Mouse (Mus musculus) forebrain, embryonic 10.5 days (tissue): ENCODE data around the gene Pax3. TPM values are rescaled to one million over a fixed set of nuclear protein-coding genes. Genes with fewer than 3 reads are reported as not detected.

Experiments
- DNase-seq: peaks from one replicate; pipeline ENCODE4 v3.0.0-alpha.2; 2017; ENCODE audit warnings: low spot score; ENCODE audit errors: extremely low spot score
- H3K27ac ChIP-seq: fragments of 300-500 bp; sonication (generic); 2 replicates; pipeline ENCODE4 v1.5.1; 2016; ENCODE audit warnings: mild to moderate bottlenecking
- H3K27me3 ChIP-seq: fragments of 300-500 bp; sonication (generic); 2 replicates; pipeline ENCODE4 v1.6.1; 2016; ENCODE audit warnings: mild to moderate bottlenecking; ENCODE audit not compliant: poor library complexity, severe bottlenecking
- H3K36me3 ChIP-seq: fragments of 300-500 bp; sonication (generic); replicated peaks from 2 replicates; pipeline ENCODE4 v1.6.1; 2016; ENCODE audit warnings: mild to moderate bottlenecking, moderate library complexity
- H3K4me1 ChIP-seq: fragments of 300-500 bp; sonication (generic); 2 replicates; pipeline ENCODE4 v1.6.1; 2016
- H3K4me3 ChIP-seq: fragments of 300-500 bp; sonication (generic); 2 replicates; pipeline ENCODE4 v1.5.1; 2016; ENCODE audit warnings: mild to moderate bottlenecking, moderate library complexity
- H3K9me3 ChIP-seq: fragments of 300-500 bp; sonication (generic); 2 replicates; pipeline ENCODE4 v1.6.1; 2016; ENCODE audit warnings: mild to moderate bottlenecking, moderate library complexity
- WGBS: fragments of 180-500 bp; shearing (Covaris S2); methylation state at CpG from one replicate; pipeline ENCODE4 v1.1.7; 2016; 5-methylcytosine and 5-hydroxymethylcytosine counted together
- polyA plus RNA-seq: library from polyadenylated mRNA; unstranded; fragments of >200 nt; fragmentation: Nextera tagmentation; extraction: Ambion mirVana; gene quantifications from 2 replicates; pipeline ENCODE4 v1.2.1, GENCODE M21; 2016

Gene Pax3
- polyA plus RNA-seq, 1 experiment from 2014 or later = 13.0 TPM

GRCm38 (mm10) chr1:78208281-78208814 is 11.4 kb upstream of the Pax3 start:
- Histone ChIP-seq H3K27me3 (peaks cover 100% of the 10 kb centered on the region), H3K9me3 (no peaks in the 10 kb centered on the region), H3K36me3 (no peaks in the 10 kb centered on the region), H3K4me3 (no peak overlapping the region), H3K27ac (no peak overlapping the region), H3K4me1 (peaks cover 8% of the 10 kb centered on the region)
- peak; percentile 18 for DNase-seq
- WGBS = 12% methylated on average over 9 of the region's 9 CpGs

GRCm38 (mm10) chr1:78204341-78204740 is 7.4 kb upstream of the Pax3 start:
- Histone ChIP-seq H3K9me3 (no peaks in the 10 kb centered on the region), H3K27me3 (peaks cover 100% of the 10 kb centered on the region), H3K36me3 (no peaks in the 10 kb centered on the region), H3K4me1 (peaks cover 33% of the 10 kb centered on the region), H3K27ac (no peak overlapping the region), H3K4me3 (0 out of 2 replicates have a peak overlapping the region, but pooled peaks have one; percentile 41)
- WGBS = 23% methylated on average over 4 of the region's 4 CpGs
- peak; percentile 30 for DNase-seq

- WGBS = under 1% methylated on average over 33 of the region's 33 CpGs
These were observed 6.8 kb upstream of the Pax3 start for GRCm38 (mm10) chr1:78203622-78204211.

GRCm38 (mm10) chr1:78203086-78203614 is 6.2 kb upstream of the Pax3 start:
- H3K27me3 ChIP-seq = peaks cover 100% of the 10 kb centered on the region

More at GRCm38 (mm10) chr1:78203622-78204211, 6.8 kb upstream of the Pax3 start:
- no peaks in the 10 kb centered on the region for H3K36me3 ChIP-seq
- no peak overlapping the region for H3K27ac ChIP-seq
- peak overlapping the region; percentile 41 for H3K4me3 ChIP-seq
- no peaks in the 10 kb centered on the region for H3K9me3 ChIP-seq
- H3K4me1 ChIP-seq = peaks cover 39% of the 10 kb centered on the region
- peaks cover 100% of the 10 kb centered on the region for H3K27me3 ChIP-seq
- DNase-seq = peak; percentile 57

GRCm38 (mm10) chr1:78202466-78203085 is 5.6 kb upstream of the Pax3 start:
- under 1% methylated on average over 23 of the region's 23 CpGs for WGBS
- Histone ChIP-seq H3K4me1 (peaks cover 50% of the 10 kb centered on the region), H3K4me3 (peak overlapping the region; percentile 41), H3K27ac (no peak overlapping the region), H3K27me3 (peaks cover 100% of the 10 kb centered on the region), H3K36me3 (no peaks in the 10 kb centered on the region), H3K9me3 (no peaks in the 10 kb centered on the region)
- peak; percentile 32 for DNase-seq

More at GRCm38 (mm10) chr1:78203086-78203614, 6.2 kb upstream of the Pax3 start:
- Histone ChIP-seq H3K36me3 (no peaks in the 10 kb centered on the region), H3K4me3 (peak overlapping the region; percentile 41), H3K4me1 (peaks cover 44% of the 10 kb centered on the region), H3K9me3 (no peaks in the 10 kb centered on the region), H3K27ac (no peak overlapping the region)
- DNase-seq = peak; percentile 39
- under 1% methylated on average over 14 of the region's 14 CpGs for WGBS

GRCm38 (mm10) chr1:78201251-78202010 is 4.5 kb upstream of the Pax3 start:
- H3K27ac ChIP-seq = peak overlapping the region; percentile 36; the same call in 1 of the 2 replicates
- H3K36me3 ChIP-seq = no peaks in the 10 kb centered on the region
- peaks cover 62% of the 10 kb centered on the region for H3K4me1 ChIP-seq
- peaks cover 100% of the 10 kb centered on the region for H3K27me3 ChIP-seq
- H3K4me3 ChIP-seq = peak overlapping the region; percentile 27
- no peak for DNase-seq
- WGBS = 1% methylated on average over 28 of the region's 28 CpGs
- H3K9me3 ChIP-seq = no peaks in the 10 kb centered on the region

GRCm38 (mm10) chr1:78200191-78200590 is 3.3 kb upstream of the Pax3 start:
- under 1% methylated on average over 15 of the region's 15 CpGs for WGBS
- Histone ChIP-seq H3K36me3 (no peaks in the 10 kb centered on the region), H3K4me3 (no peak overlapping the region), H3K27ac (no peak overlapping the region), H3K4me1 (peaks cover 70% of the 10 kb centered on the region), H3K27me3 (peaks cover 100% of the 10 kb centered on the region), H3K9me3 (no peaks in the 10 kb centered on the region)
- peak; percentile 64 for DNase-seq

GRCm38 (mm10) chr1:78199221-78199620 is 2.3 kb upstream of the Pax3 start:
- no peak overlapping the region for H3K27ac ChIP-seq
- peaks cover 100% of the 10 kb centered on the region for H3K27me3 ChIP-seq
- no peaks in the 10 kb centered on the region for H3K36me3 ChIP-seq
- no peak for DNase-seq
- H3K4me3 ChIP-seq = no peak overlapping the region
- no peaks in the 10 kb centered on the region for H3K9me3 ChIP-seq
- H3K4me1 ChIP-seq = peaks cover 73% of the 10 kb centered on the region
- 3% methylated on average over 9 of the region's 9 CpGs for WGBS

- no peak for DNase-seq
- H3K36me3 ChIP-seq = no peaks in the 10 kb centered on the region
- WGBS = under 1% methylated on average over 9 of the region's 9 CpGs
- peaks cover 100% of the 10 kb centered on the region for H3K27me3 ChIP-seq
- 0 out of 2 replicates have a peak overlapping the region, but pooled peaks have one; percentile 4 for H3K4me3 ChIP-seq
- peaks cover 71% of the 10 kb centered on the region for H3K4me1 ChIP-seq
- 0 out of 2 replicates have a peak overlapping the region, but pooled peaks have one; percentile 20 for H3K27ac ChIP-seq
- H3K9me3 ChIP-seq = no peaks in the 10 kb centered on the region
These were observed 1.5 kb upstream of the Pax3 start for GRCm38 (mm10) chr1:78198319-78198940.

GRCm38 (mm10) chr1:78197351-78198234 is 659 bp upstream of the Pax3 start:
- no peak for DNase-seq
- Histone ChIP-seq H3K9me3 (no peaks in the 10 kb centered on the region), H3K27ac (peak overlapping the region; percentile 85; the same call in 1 of the 2 replicates), H3K4me1 (peaks cover 71% of the 10 kb centered on the region), H3K27me3 (peaks cover 100% of the 10 kb centered on the region), H3K36me3 (no peaks in the 10 kb centered on the region), H3K4me3 (peak overlapping the region; percentile 54)
- WGBS = under 1% methylated on average over 21 of the region's 21 CpGs
